Mouse (Mus musculus): ENCODE data around the gene Efcc1. TPM values are rescaled to one million over a fixed set of nuclear protein-coding genes. Genes with fewer than 3 reads are reported as not detected.

Gene Efcc1
- polyA plus RNA-seq, 1 experiment from 2014 or later: 2.2 TPM

GRCm38 (mm10) chr6:87732151-87733011 lies 1.7 kb downstream of the Efcc1 start:
- WGBS: 3% methylated on average over 51 of the region's 53 CpGs
- Histone ChIP-seq H3K9ac (no peak overlapping the region), H3K4me2 (replicated peaks) (peak overlapping the region; percentile 93), H3K36me3 (no peaks in the 10 kb centered on the region), H3K4me1 (peaks cover 41% of the 10 kb centered on the region), H3K4me3 (replicated peaks) (peak overlapping the region; percentile 57), H3K27me3 (peaks cover 68% of the 10 kb centered on the region), H3K9me3 (replicated peaks) (no peaks in the 10 kb centered on the region), H3K27ac (replicated peaks) (no peak overlapping the region)
- ATAC-seq (ENCODE audit: insufficient number of reproducible peaks, low FRiP score, low TSS enrichment, low read depth): no peak

GRCm38 (mm10) chr6:87733131-87733930 lies 2.7 kb downstream of the Efcc1 start:
- Histone ChIP-seq H3K27me3 (peaks cover 59% of the 10 kb centered on the region), H3K4me1 (peaks cover 41% of the 10 kb centered on the region), H3K9ac (no peak overlapping the region), H3K36me3 (no peaks in the 10 kb centered on the region), H3K9me3 (replicated peaks) (no peaks in the 10 kb centered on the region), H3K4me2 (replicated peaks) (peak overlapping the region; percentile 93), H3K27ac (replicated peaks) (0 out of 2 replicates have a peak overlapping the region, but pooled peaks have one; percentile 11), H3K4me3 (replicated peaks) (peak overlapping the region; percentile 57)
- WGBS: 20% methylated on average over 14 of the region's 14 CpGs
- peak; percentile 49; the same call in 1 of the 2 replicates for ATAC-seq (ENCODE audit: insufficient number of reproducible peaks, low FRiP score, low TSS enrichment, low read depth)

- no peaks in the 10 kb centered on the region for H3K9me3 ChIP-seq (replicated peaks)
- H3K27me3 ChIP-seq: peaks cover 54% of the 10 kb centered on the region
These were observed 3.5 kb downstream of the Efcc1 start for GRCm38 (mm10) chr6:87734136-87734535.

GRCm38 (mm10) chr6:87736923-87737322 lies 6.3 kb downstream of the Efcc1 start:
- no peak overlapping the region for H3K9ac ChIP-seq
- 71% methylated on average over 4 of the region's 4 CpGs for WGBS
- no peaks in the 10 kb centered on the region for H3K9me3 ChIP-seq (replicated peaks)
- no peak for ATAC-seq (ENCODE audit: insufficient number of reproducible peaks, low FRiP score, low TSS enrichment, low read depth)
- peaks cover 26% of the 10 kb centered on the region for H3K27me3 ChIP-seq
- H3K4me1 ChIP-seq: peaks cover 22% of the 10 kb centered on the region
- no peaks in the 10 kb centered on the region for H3K36me3 ChIP-seq
- H3K4me2 ChIP-seq (replicated peaks): no peak overlapping the region
- no peak overlapping the region for H3K4me3 ChIP-seq (replicated peaks)
- no peak overlapping the region for H3K27ac ChIP-seq (replicated peaks)

More at GRCm38 (mm10) chr6:87734136-87734535, 3.5 kb downstream of the Efcc1 start:
- no peak for ATAC-seq (ENCODE audit: insufficient number of reproducible peaks, low FRiP score, low TSS enrichment, low read depth)
- Histone ChIP-seq H3K36me3 (no peaks in the 10 kb centered on the region), H3K4me2 (replicated peaks) (no peak overlapping the region), H3K4me1 (peaks cover 41% of the 10 kb centered on the region), H3K9ac (no peak overlapping the region), H3K27ac (replicated peaks) (0 out of 2 replicates have a peak overlapping the region, but pooled peaks have one; percentile 11), H3K4me3 (replicated peaks) (no peak overlapping the region)
- WGBS: 67% methylated on average over 5 of the region's 5 CpGs

- Histone ChIP-seq H3K9me3 (replicated peaks) (no peaks in the 10 kb centered on the region), H3K36me3 (no peaks in the 10 kb centered on the region), H3K27me3 (peaks cover 15% of the 10 kb centered on the region), H3K4me3 (replicated peaks) (no peak overlapping the region), H3K4me1 (peaks cover 10% of the 10 kb centered on the region), H3K27ac (replicated peaks) (no peak overlapping the region), H3K9ac (no peak overlapping the region), H3K4me2 (replicated peaks) (no peak overlapping the region)
- no peak for ATAC-seq (ENCODE audit: insufficient number of reproducible peaks, low FRiP score, low TSS enrichment, low read depth)
- 58% methylated on average over 4 of the region's 4 CpGs for WGBS
These were observed 7.4 kb downstream of the Efcc1 start for GRCm38 (mm10) chr6:87737921-87738626.

- no peaks in the 10 kb centered on the region; the same call in 1 of the 2 replicates for H3K27me3 ChIP-seq
- no peak overlapping the region for H3K4me3 ChIP-seq (replicated peaks)
- no peak overlapping the region for H3K27ac ChIP-seq (replicated peaks)
- no peaks in the 10 kb centered on the region for H3K36me3 ChIP-seq
- no peaks in the 10 kb centered on the region for H3K4me1 ChIP-seq
- 57% methylated on average over 6 of the region's 6 CpGs for WGBS
- H3K9me3 ChIP-seq (replicated peaks): no peaks in the 10 kb centered on the region
- ATAC-seq (ENCODE audit: insufficient number of reproducible peaks, low FRiP score, low TSS enrichment, low read depth): no peak
- H3K4me2 ChIP-seq (replicated peaks): no peak overlapping the region
- no peak overlapping the region for H3K9ac ChIP-seq
These were observed 9.2 kb downstream of the Efcc1 start for GRCm38 (mm10) chr6:87739898-87740297.

- no peak for ATAC-seq (ENCODE audit: insufficient number of reproducible peaks, low FRiP score, low TSS enrichment, low read depth)
- no peaks in the 10 kb centered on the region for H3K36me3 ChIP-seq
- no peaks in the 10 kb centered on the region; the same call in 1 of the 2 replicates for H3K27me3 ChIP-seq
- H3K27ac ChIP-seq (replicated peaks): no peak overlapping the region
- H3K9ac ChIP-seq: no peak overlapping the region
- no peaks in the 10 kb centered on the region for H3K9me3 ChIP-seq (replicated peaks)
- no peak overlapping the region for H3K4me3 ChIP-seq (replicated peaks)
- H3K4me2 ChIP-seq (replicated peaks): no peak overlapping the region
- H3K4me1 ChIP-seq: no peaks in the 10 kb centered on the region
These were observed 9.8 kb downstream of the Efcc1 start for GRCm38 (mm10) chr6:87740496-87740895.

GRCm38 (mm10) chr6:87741978-87742377 lies 11.3 kb downstream of the Efcc1 start:
- Histone ChIP-seq H3K4me1 (peaks cover 9% of the 10 kb centered on the region; the same call in 1 of the 2 replicates), H3K9me3 (replicated peaks) (no peaks in the 10 kb centered on the region), H3K4me3 (replicated peaks) (no peak overlapping the region), H3K27ac (replicated peaks) (no peak overlapping the region), H3K4me2 (replicated peaks) (no peak overlapping the region), H3K27me3 (no peaks in the 10 kb centered on the region; the same call in 1 of the 2 replicates), H3K9ac (no peak overlapping the region), H3K36me3 (no peaks in the 10 kb centered on the region)
- no peak for ATAC-seq (ENCODE audit: insufficient number of reproducible peaks, low FRiP score, low TSS enrichment, low read depth)
- WGBS: 88% methylated on average over 8 of the region's 8 CpGs

- no peak overlapping the region for H3K27ac ChIP-seq (replicated peaks)
These were observed 12.1 kb downstream of the Efcc1 start for GRCm38 (mm10) chr6:87742804-87743203.

GRCm38 (mm10) chr6:87743281-87743680 lies 12.6 kb downstream of the Efcc1 start:
- 65% methylated on average over 5 of the region's 5 CpGs for WGBS
- H3K27me3 ChIP-seq: no peaks in the 10 kb centered on the region

More at GRCm38 (mm10) chr6:87742804-87743203, 12.1 kb downstream of the Efcc1 start:
- no peak overlapping the region for H3K4me3 ChIP-seq (replicated peaks)
- WGBS: 79% methylated on average over 5 of the region's 5 CpGs
- no peak overlapping the region for H3K9ac ChIP-seq
- no peaks in the 10 kb centered on the region for H3K27me3 ChIP-seq
- no peaks in the 10 kb centered on the region for H3K9me3 ChIP-seq (replicated peaks)
- no peak overlapping the region for H3K4me2 ChIP-seq (replicated peaks)
- H3K4me1 ChIP-seq: peaks cover 12% of the 10 kb centered on the region; the same call in 1 of the 2 replicates
- ATAC-seq (ENCODE audit: insufficient number of reproducible peaks, low FRiP score, low TSS enrichment, low read depth): no peak
- H3K36me3 ChIP-seq: no peaks in the 10 kb centered on the region

More at GRCm38 (mm10) chr6:87743281-87743680, 12.6 kb downstream of the Efcc1 start:
- Histone ChIP-seq H3K9ac (no peak overlapping the region), H3K27ac (replicated peaks) (no peak overlapping the region), H3K9me3 (replicated peaks) (no peaks in the 10 kb centered on the region), H3K36me3 (no peaks in the 10 kb centered on the region), H3K4me1 (peaks cover 12% of the 10 kb centered on the region; the same call in 1 of the 2 replicates), H3K4me3 (replicated peaks) (no peak overlapping the region), H3K4me2 (replicated peaks) (no peak overlapping the region)
- ATAC-seq (ENCODE audit: insufficient number of reproducible peaks, low FRiP score, low TSS enrichment, low read depth): no peak
